ENCODE assay signal across 10 mouse cellular contexts in genomic region chr11:116695194-116695880, GRCm38 (mm10). TPM values are rescaled to one million over a fixed set of nuclear protein-coding genes. Genes with fewer than 3 reads are reported as not detected.
DNase-seq lines count a peak whose midpoint lies in the region; ATAC-seq lines count a peak whose summit lies in the region.
"Had no signal": no experiment of that assay in that cellular context is flagged by ENCODE, and none has a peak within 500 bp of the region (broad histone marks: within the 10 kb centered on the region; RNA-seq: fewer than 3 reads in every experiment).

No protein-coding gene starts in this region.

- no peaks in the 10 kb centered on the region for H3K36me3 ChIP-seq in neural tube, embryonic 11.5 days (ENCODE audit: control insufficient read depth, insufficient read depth, low read length)
- H3K36me3 ChIP-seq in kidney, embryonic 16.5 days (ENCODE audit: insufficient read depth, low read length) = no peaks in the 10 kb centered on the region
- H3K36me3 ChIP-seq: forebrain, embryonic 10.5 days had no signal

- 25% methylated on average over 23 of the region's 23 CpGs for WGBS in neural tube, embryonic 11.5 days
- WGBS in kidney, embryonic 16.5 days = 30% methylated on average over 23 of the region's 23 CpGs

- H3K9me3 ChIP-seq in neural tube, embryonic 11.5 days (ENCODE audit: control insufficient read depth, low read length) = no peaks in the 10 kb centered on the region
- no peaks in the 10 kb centered on the region for H3K9me3 ChIP-seq in kidney, embryonic 16.5 days (ENCODE audit: low read length)
- H3K9me3 ChIP-seq: forebrain, embryonic 10.5 days had no signal

- H3K4me3 ChIP-seq in neural tube, embryonic 11.5 days (ENCODE audit: low read depth, low read length) = no peak overlapping the region
- H3K4me3 ChIP-seq in kidney, embryonic 16.5 days (ENCODE audit: low read length) = 0 out of 2 replicates have a peak overlapping the region, but pooled peaks have one; percentile 57
- H3K4me3 ChIP-seq: myocyte had no signal

- no peak overlapping the region for H3K27ac ChIP-seq in neural tube, embryonic 11.5 days (ENCODE audit: low read depth, low read length)
- no peak overlapping the region for H3K27ac ChIP-seq in kidney, embryonic 16.5 days (ENCODE audit: low read length)

- no peak for ATAC-seq in cerebellum, adult (ENCODE audit: insufficient number of reproducible peaks, low FRiP score, low TSS enrichment)
- no peak for ATAC-seq in neural tube, embryonic 11.5 days (ENCODE audit: insufficient read depth, low FRiP score, low TSS enrichment)
- 0 out of 2 replicates have a peak, but pooled peaks have one; percentile 13 for ATAC-seq in kidney, embryonic 16.5 days (ENCODE audit: low FRiP score, low TSS enrichment)

- H3K9ac ChIP-seq in neural tube, embryonic 11.5 days (ENCODE audit: low read length) = no peak overlapping the region
- no peak overlapping the region for H3K9ac ChIP-seq in kidney, embryonic 16.5 days (replicated peaks; ENCODE audit: low read length)

- DNase-seq in cerebellum, postnatal 10 days = peak; percentile 66 to 73
- DNase-seq in neural tube, embryonic 11.5 days (ENCODE audit: low spot score) = peak; percentile 21
- DNase-seq in neural tube, embryonic 10.5 days (ENCODE audit: extremely low spot score, low spot score) = no peak
- peak; percentile 52 for DNase-seq in testis, postnatal 10 days (ENCODE audit: low spot score)
- DNase-seq in adrenal gland, postnatal 10 days = no peak
- DNase-seq in layer of hippocampus, adult 8-10 months (ENCODE audit: low spot score in 2 of 2) = no peak

- peaks cover 7% of the 10 kb centered on the region; the same call in 1 of the 2 replicates for H3K4me1 ChIP-seq in neural tube, embryonic 11.5 days (ENCODE audit: control insufficient read depth, insufficient read depth, low read length)
- peaks cover 10% of the 10 kb centered on the region for H3K4me1 ChIP-seq in kidney, embryonic 16.5 days (ENCODE audit: insufficient read depth, low read length)

- H3K4me2 ChIP-seq in neural tube, embryonic 11.5 days (ENCODE audit: low read depth) = no peak overlapping the region
- H3K4me2 ChIP-seq in kidney, embryonic 16.5 days (replicated peaks; ENCODE audit: low read depth, low read length) = peak overlapping the region; percentile 76

- peaks cover 21% of the 10 kb centered on the region for H3K27me3 ChIP-seq in neural tube, embryonic 11.5 days (ENCODE audit: control insufficient read depth, insufficient read depth, low read length)
- H3K27me3 ChIP-seq in kidney, embryonic 16.5 days (ENCODE audit: insufficient read depth, low read length) = peaks cover 17% of the 10 kb centered on the region

RNA-seq across cellular contexts. Expression of gene Cygb, which starts 41.2 kb away (rescaled TPM):
- 2.3 and 3.0 TPM in 2 replicates for polyA plus RNA-seq in neural tube, embryonic 11.5 days (2014; fragmentation: Nextera tagmentation; extraction: Ambion mirVana)
- 17.0 and 17.5 TPM in 2 replicates for polyA plus RNA-seq in kidney, embryonic 16.5 days (2015; fragmentation: Nextera tagmentation; extraction: Ambion mirVana)
- 10 to 100 TPM; 40.8 to 44.7 TPM for total RNA-seq in adrenal gland, postnatal 10 days (2021)
- 10 to 100 TPM; 57.2 to 76.1 (median 63.0) TPM for total RNA-seq in layer of hippocampus, adult 8-10 months (2022)

RNA-seq across cellular contexts. Expression of gene Prcd, which starts 42.0 kb away (rescaled TPM):
- 0.37 and 0.53 TPM in 2 replicates for polyA plus RNA-seq in neural tube, embryonic 11.5 days (2014; fragmentation: Nextera tagmentation; extraction: Ambion mirVana)
- polyA plus RNA-seq in kidney, embryonic 16.5 days (2015; fragmentation: Nextera tagmentation; extraction: Ambion mirVana) = 1.3 and 1.5 TPM in 2 replicates
- total RNA-seq in adrenal gland, postnatal 10 days (2021) = 1 to 10 TPM; 4.1 to 6.0 TPM
- total RNA-seq in layer of hippocampus, adult 8-10 months (2022) = 1 to 10 TPM; 4.8 to 8.5 (median 5.8) TPM

Comparison
In these comparisons a context has a peak if more than half of its experiments do, and no peak if none do; other contexts are left out.
1. DNase-seq: peak in cerebellum, postnatal 10 days (2 of 2), neural tube, embryonic 11.5 days (single experiment) and testis, postnatal 10 days (single experiment); none in neural tube, embryonic 10.5 days (single experiment), adrenal gland, postnatal 10 days (single experiment) and layer of hippocampus, adult 8-10 months (0 of 2).